Comparison of ENCODE assay signal across 9 mouse cellular contexts in the genomic region with DNA sequence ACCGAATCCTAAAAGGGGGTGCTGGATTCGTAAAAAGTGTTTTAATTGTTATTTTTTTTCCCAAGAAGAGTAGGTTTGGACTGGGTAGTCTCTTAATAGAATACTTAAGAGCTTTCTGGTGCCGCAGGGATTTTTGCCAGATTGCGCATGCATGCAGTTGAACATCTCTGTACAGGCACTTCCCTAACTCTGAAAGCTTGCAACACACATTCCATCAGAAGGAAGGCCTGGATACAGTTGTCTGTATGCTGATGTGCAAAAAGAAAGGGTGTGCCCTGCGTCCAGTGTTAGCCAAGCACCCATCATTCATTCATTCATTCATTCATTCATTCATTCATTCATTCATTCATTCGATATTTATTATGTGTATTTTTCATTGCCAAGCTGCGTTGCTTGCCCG. TPM values are rescaled to one million over a fixed set of nuclear protein-coding genes. Genes with fewer than 3 reads are reported as not detected.
A peak's percentile ranks its signal among the peaks of the same experiment; 100 is the strongest.
DNase-seq lines count a peak whose midpoint lies in the region; ATAC-seq lines count a peak whose summit lies in the region.
"Had no signal": no experiment of that assay in that cellular context is flagged by ENCODE, and none has a peak within 500 bp of the region (broad histone marks: within the 10 kb centered on the region; RNA-seq: fewer than 3 reads in every experiment).

No protein-coding gene starts in this region.

- peak overlapping the region; percentile 80 for H3K4me2 ChIP-seq in heart, embryonic 12.5 days
- peak overlapping the region; percentile 41; the same call in 1 of the 2 replicates for H3K4me2 ChIP-seq in forebrain, embryonic 11.5 days (ENCODE audit: low read depth, low read length, severe bottlenecking)
- peak overlapping the region; percentile 72 for H3K4me2 ChIP-seq in limb, embryonic 15.5 days

- H3K27ac ChIP-seq in heart, embryonic 12.5 days (ENCODE audit: poor library complexity, severe bottlenecking) = 0 out of 2 replicates have a peak overlapping the region, but pooled peaks have one; percentile 94
- H3K27ac ChIP-seq in forebrain, embryonic 11.5 days (ENCODE audit: low read depth, low read length) = no peak overlapping the region
- peak overlapping the region; percentile 96 for H3K27ac ChIP-seq in limb, embryonic 15.5 days

- peaks cover 21% of the 10 kb centered on the region for H3K4me1 ChIP-seq in heart, embryonic 12.5 days (replicated peaks)
- no peaks in the 10 kb centered on the region; the same call in 1 of the 2 replicates for H3K4me1 ChIP-seq in forebrain, embryonic 11.5 days (replicated peaks; ENCODE audit: control insufficient read depth, insufficient read depth, low read length)
- H3K4me1 ChIP-seq in limb, embryonic 15.5 days = peaks cover 20% of the 10 kb centered on the region

- no peaks in the 10 kb centered on the region for H3K27me3 ChIP-seq in heart, embryonic 12.5 days (replicated peaks)
- no peaks in the 10 kb centered on the region for H3K27me3 ChIP-seq in forebrain, embryonic 11.5 days (ENCODE audit: control insufficient read depth, insufficient read depth, low read length)
- H3K27me3 ChIP-seq in limb, embryonic 15.5 days = no peaks in the 10 kb centered on the region

- H3K36me3 ChIP-seq in heart, embryonic 12.5 days = no peaks in the 10 kb centered on the region
- H3K36me3 ChIP-seq in forebrain, embryonic 11.5 days (ENCODE audit: control insufficient read depth, insufficient read depth, low read length) = no peaks in the 10 kb centered on the region
- no peaks in the 10 kb centered on the region for H3K36me3 ChIP-seq in limb, embryonic 15.5 days

- no peak for ATAC-seq in heart, embryonic 12.5 days (ENCODE audit: insufficient number of reproducible peaks, low FRiP score)
- ATAC-seq in forebrain, embryonic 11.5 days (replicated peaks; ENCODE audit: low FRiP score) = peak; percentile 44
- no peak for ATAC-seq in limb, embryonic 15.5 days (ENCODE audit: insufficient number of reproducible peaks, low FRiP score, low TSS enrichment, low read depth)
- peak; percentile 73 for ATAC-seq in monocyte, adult 5-6 weeks (replicated peaks; ENCODE audit: insufficient number of reproducible peaks, low FRiP score, low TSS enrichment, poor library complexity, severe bottlenecking)

- no peaks in the 10 kb centered on the region for H3K9me3 ChIP-seq in heart, embryonic 12.5 days (replicated peaks)
- no peaks in the 10 kb centered on the region for H3K9me3 ChIP-seq in forebrain, embryonic 11.5 days (ENCODE audit: control insufficient read depth, low read length)
- H3K9me3 ChIP-seq in limb, embryonic 15.5 days = no peaks in the 10 kb centered on the region

- peak overlapping the region; percentile 96; the same call in 1 of the 2 replicates for H3K9ac ChIP-seq in heart, embryonic 12.5 days
- peak overlapping the region; percentile 93 for H3K9ac ChIP-seq in forebrain, embryonic 11.5 days (ENCODE audit: low read length)
- H3K9ac ChIP-seq in limb, embryonic 15.5 days = peak overlapping the region; percentile 87

- DNase-seq in heart, postnatal 25 days (ENCODE audit: low spot score) = no peak
- peak; percentile 30 for DNase-seq in ES-CJ7 (ENCODE audit: low read depth, low spot score)
- no peak for DNase-seq in forebrain, embryonic 11.5 days (ENCODE audit: low spot score)
- no peak for DNase-seq in retina, postnatal 1 day
- DNase-seq in adrenal gland, adult (ENCODE audit: inconsistent age in 2 of 2, low spot score in 1 of 2) = no peak

- H3K4me3 ChIP-seq in heart, embryonic 12.5 days = peak overlapping the region; percentile 93
- peak overlapping the region; percentile 95 for H3K4me3 ChIP-seq in forebrain, embryonic 11.5 days (ENCODE audit: low read depth, low read length)
- peak overlapping the region; percentile 98 for H3K4me3 ChIP-seq in limb, embryonic 15.5 days

- intact Hi-C loops in heart, postnatal 25 days (cut with DNase I) = loop anchor here (2.0 to 5.0 kb wide), 3 partner anchors 48 to 588 kb away; a partner anchor contains a TSS

- WGBS in heart, embryonic 12.5 days = 46% methylated on average over 8 of the region's 8 CpGs
- WGBS in forebrain, embryonic 11.5 days = 54% methylated on average over 8 of the region's 8 CpGs
- 39% methylated on average over 8 of the region's 8 CpGs for WGBS in limb, embryonic 15.5 days

RNA-seq across cellular contexts. Expression of a gene that starts 0.4 kb away (rescaled TPM):
- polyA plus RNA-seq in heart, embryonic 12.5 days (2016; fragmentation: Nextera tagmentation; extraction: Ambion mirVana) = 136 and 141 TPM in 2 replicates
- 10 to 100 TPM; 80.9 to 84.4 TPM for total RNA-seq in heart, postnatal 25 days (2021)
- polyA plus RNA-seq in forebrain, embryonic 11.5 days (2014; fragmentation: Nextera tagmentation; extraction: Ambion mirVana) = 119 TPM in 2 replicates
- 56.9 and 61.2 TPM in 2 replicates for polyA plus RNA-seq in limb, embryonic 15.5 days (2015; fragmentation: Nextera tagmentation; extraction: Ambion mirVana)
- total RNA-seq in monocyte, adult 5-6 weeks (2017) = 22.3 to 60.8 TPM (median 27.6 TPM) in 3 replicates

RNA-seq across cellular contexts. Expression of a gene that starts 35.1 kb away (rescaled TPM):
- polyA plus RNA-seq in heart, embryonic 12.5 days (2016; fragmentation: Nextera tagmentation; extraction: Ambion mirVana) = 332 and 336 TPM in 2 replicates
- total RNA-seq in heart, postnatal 25 days (2021) = 100 to 1,000 TPM; 854 to 889 TPM
- polyA plus RNA-seq in forebrain, embryonic 11.5 days (2014; fragmentation: Nextera tagmentation; extraction: Ambion mirVana) = 190 and 204 TPM in 2 replicates
- polyA plus RNA-seq in limb, embryonic 15.5 days (2015; fragmentation: Nextera tagmentation; extraction: Ambion mirVana) = 199 and 219 TPM in 2 replicates
- 58.5 to 72.9 TPM (median 61.1 TPM) in 3 replicates for total RNA-seq in monocyte, adult 5-6 weeks (2017)

RNA-seq across cellular contexts. Expression of a gene that starts 35.2 kb away (rescaled TPM):
- 27.0 and 27.3 TPM in 2 replicates for polyA plus RNA-seq in heart, embryonic 12.5 days (2016; fragmentation: Nextera tagmentation; extraction: Ambion mirVana)
- 10 to 100 TPM; 18.0 to 22.2 TPM for total RNA-seq in heart, postnatal 25 days (2021)
- 48.0 and 56.0 TPM in 2 replicates for polyA plus RNA-seq in forebrain, embryonic 11.5 days (2014; fragmentation: Nextera tagmentation; extraction: Ambion mirVana)
- 34.7 and 36.4 TPM in 2 replicates for polyA plus RNA-seq in limb, embryonic 15.5 days (2015; fragmentation: Nextera tagmentation; extraction: Ambion mirVana)
- 8.5 to 26.3 TPM (median 9.7 TPM) in 3 replicates for total RNA-seq in monocyte, adult 5-6 weeks (2017)

RNA-seq across cellular contexts. Expression of a gene that starts 54.1 kb away (rescaled TPM):
- 16.5 and 18.9 TPM in 2 replicates for polyA plus RNA-seq in heart, embryonic 12.5 days (2016; fragmentation: Nextera tagmentation; extraction: Ambion mirVana)
- total RNA-seq in heart, postnatal 25 days (2021) = 1 to 10 TPM; 3.6 to 4.1 TPM
- polyA plus RNA-seq in forebrain, embryonic 11.5 days (2014; fragmentation: Nextera tagmentation; extraction: Ambion mirVana) = 11.3 and 15.6 TPM in 2 replicates
- polyA plus RNA-seq in limb, embryonic 15.5 days (2015; fragmentation: Nextera tagmentation; extraction: Ambion mirVana) = 18.9 and 25.6 TPM in 2 replicates
- total RNA-seq in monocyte, adult 5-6 weeks (2017) = not detected in 3 replicates
- total RNA-seq: neutrophil, adult 5-6 weeks had no signal

Comparison
In these comparisons a context has a peak if more than half of its experiments do, and no peak if none do; other contexts are left out.
1. ATAC-seq: peak in forebrain, embryonic 11.5 days (single experiment) and monocyte, adult 5-6 weeks (single experiment); none in heart, embryonic 12.5 days (single experiment) and limb, embryonic 15.5 days (single experiment).
2. Peak in every context shown above with its lines, with median percentiles within 50 percentile points of each other: H3K4me2 ChIP-seq, H3K4me3 ChIP-seq and H3K9ac ChIP-seq.